Mouse (Mus musculus) liver, adult 2 months (tissue): ENCODE measurements at regions not wholly inside any gene's neighbourhood (a gene's known extent, or its start where the extent isn't known, plus 50 kb on each side); places are given as distances from the start of the nearest gene placed in this dataset.

Source experiments
- CTCF ChIP-seq: fragments of 200-500 bp; IDR thresholded peaks from 2 replicates; pipeline ENCODE4 v1.5.1; 2011; ENCODE audit warnings: low read depth, low read length, control low read depth
- POLR2A ChIP-seq: fragments of 200-500 bp; IDR thresholded peaks from 2 replicates; pipeline ENCODE4 v1.6.1; 2011; ENCODE audit warnings: low read length, control low read depth; ENCODE audit not compliant: insufficient read depth; ENCODE audit errors: extremely low read depth

- TF ChIP-seq CTCF (no peak), POLR2A (no peak)
These were observed 68.7 kb upstream of the Sstr4 start for GRCm38 (mm10) chr2:148326414-148326813.
